Mouse (Mus musculus) stomach, postnatal 0 days (tissue): ENCODE results near the gene Zmym5.
"Not testable (repeated sequence)": the region's sequence is repeated elsewhere in the genome, so short reads cannot be mapped to it uniquely, and the experiment has no call there.

Experiments
- CTCF ChIP-seq: IDR thresholded peaks from 2 replicates; pipeline ENCODE4 v1.5.1; 2016; ENCODE audit warnings: antibody characterized with exemption, low read depth, mild to moderate bottlenecking, moderate library complexity
- EP300 ChIP-seq: optimal IDR thresholded peaks from 2 replicates; pipeline ENCODE3; 2016; ENCODE audit warnings: antibody characterized with exemption

DNA sequence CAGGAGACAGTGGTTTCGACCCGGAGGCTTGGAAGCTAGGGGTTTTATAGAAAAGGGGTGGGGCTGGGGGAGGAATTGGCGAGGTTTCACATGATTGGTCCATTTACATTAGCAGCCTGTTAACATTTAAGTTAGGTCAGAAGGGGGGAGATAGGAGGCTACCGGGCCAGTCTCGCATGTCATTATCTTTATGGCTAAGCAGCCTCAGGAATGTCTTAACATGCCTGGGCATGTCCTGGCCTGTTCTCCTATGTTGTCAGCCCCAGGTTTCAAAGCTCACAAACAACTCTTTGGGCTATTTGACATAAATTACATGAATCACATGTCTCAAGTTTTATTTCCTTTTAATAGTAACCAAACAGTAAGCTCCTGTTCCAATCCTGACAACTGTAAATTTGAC lies 23.1 kb upstream of the Zmym5 start:
- TF ChIP-seq CTCF, EP300: not testable (repeated sequence)
